Mouse (Mus musculus): ENCODE data around the gene Atp1a1.

DNA sequence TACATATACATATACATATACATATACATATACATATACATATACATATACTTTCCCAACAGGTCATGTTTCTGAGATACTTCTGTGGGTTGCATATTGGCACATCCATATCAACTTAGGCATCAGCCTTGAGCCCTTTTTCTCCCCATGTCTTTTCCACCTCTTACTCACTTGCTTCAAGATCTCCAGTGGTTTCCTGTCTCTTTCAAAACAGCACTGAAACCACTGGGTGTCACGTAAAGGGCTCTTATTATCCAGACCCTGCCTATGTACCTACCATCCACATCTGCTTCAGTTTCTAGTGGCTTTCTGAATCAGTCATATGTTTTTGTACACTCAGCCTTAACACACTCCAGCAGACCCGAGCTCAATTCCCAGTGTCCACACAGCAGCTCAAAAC, 45.8 kb upstream of the Atp1a1 start:
- TF ChIP-seq POLR2A (IDR thresholded peaks at IDR 0.05; ENCODE audit: control insufficient read depth, extremely low read depth, insufficient read depth, low read length, poor library complexity): no peak
- no peak for TF ChIP-seq CTCF (IDR thresholded peaks at IDR 0.05; ENCODE audit: borderline replicate concordance, control insufficient read depth, extremely low read depth, insufficient read depth, low read length, poor library complexity)

Data from thymus, adult 2 months (tissue).